Mouse (Mus musculus): ENCODE measurements around the gene Nav2.

- TF ChIP-seq CTCF (conservative IDR thresholded peaks at IDR 0.05 in 1 of 2, IDR thresholded peaks at IDR 0.05 in 1 of 2; ENCODE audit: low read depth in 2 of 2, low read length in 2 of 2) (no peak), MEF2A (IDR thresholded peaks at IDR 0.05; ENCODE audit: borderline replicate concordance, low read depth, low read length) (no peak), POLR2A (IDR thresholded peaks at IDR 0.05; ENCODE audit: low read depth, low read length) (no peak), TBP (conservative IDR thresholded peaks at IDR 0.05; ENCODE audit: low read depth, low read length) (no peak), EP300 (IDR thresholded peaks at IDR 0.05; ENCODE audit: low read length) (no peak), BHLHE40 (IDR thresholded peaks at IDR 0.05; ENCODE audit: low read depth, low read length) (no peak)
Observed at GRCm38 (mm10) chr7:49503881-49504280, 595.4 kb downstream of the Nav2 start.
